Mouse (Mus musculus) testis, postnatal 10 days (tissue): Measurements from ENCODE around the gene Igfn1.

ENCODE experiments used
- DNase-seq: peaks from one replicate; pipeline ENCODE4 v3.0.0; 2021; ENCODE audit warnings: low spot score

The Igfn1 gene

GRCm38 (mm10) chr1:135929876-135930275 lies 76.3 kb downstream of the Igfn1 start:
- DNase-seq = no peak

DNA sequence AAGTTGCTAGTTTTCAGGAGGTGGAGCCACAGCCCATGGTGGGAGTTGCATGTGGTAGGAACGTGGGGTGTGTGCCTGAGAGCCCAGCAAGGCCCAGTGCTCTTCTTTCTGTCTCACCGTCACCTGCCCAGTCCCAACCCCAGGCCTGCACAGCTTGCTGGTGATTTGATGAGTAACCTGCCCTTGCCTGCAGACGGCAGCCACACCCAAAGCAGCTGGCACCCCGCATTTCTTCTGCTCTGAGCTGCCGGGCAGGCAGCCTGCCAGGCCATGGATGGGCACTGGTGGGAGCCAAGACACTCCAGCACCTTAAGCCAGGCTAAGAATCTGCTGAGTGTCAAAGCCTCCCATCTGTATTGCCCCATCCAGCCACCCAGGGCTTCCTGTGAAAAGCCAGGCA lies 80.3 kb downstream of the Igfn1 start:
- DNase-seq = no peak

GRCm38 (mm10) chr1:135924377-135924994 lies 81.7 kb downstream of the Igfn1 start:
- no peak for DNase-seq

- no peak for DNase-seq
Observed at GRCm38 (mm10) chr1:135923229-135923628, 82.9 kb downstream of the Igfn1 start.

GRCm38 (mm10) chr1:135918644-135919407 lies 87.3 kb downstream of the Igfn1 start, which contains the start of gene Pkp1:
Gene Pkp1, minus strand, starts transcription at chr1:135919207.
- no peak for DNase-seq

- DNase-seq = no peak
Observed at GRCm38 (mm10) chr1:135917206-135917605, 88.9 kb downstream of the Igfn1 start.

- no peak for DNase-seq
Observed at GRCm38 (mm10) chr1:135916486-135917058, 89.6 kb downstream of the Igfn1 start.

DNA sequence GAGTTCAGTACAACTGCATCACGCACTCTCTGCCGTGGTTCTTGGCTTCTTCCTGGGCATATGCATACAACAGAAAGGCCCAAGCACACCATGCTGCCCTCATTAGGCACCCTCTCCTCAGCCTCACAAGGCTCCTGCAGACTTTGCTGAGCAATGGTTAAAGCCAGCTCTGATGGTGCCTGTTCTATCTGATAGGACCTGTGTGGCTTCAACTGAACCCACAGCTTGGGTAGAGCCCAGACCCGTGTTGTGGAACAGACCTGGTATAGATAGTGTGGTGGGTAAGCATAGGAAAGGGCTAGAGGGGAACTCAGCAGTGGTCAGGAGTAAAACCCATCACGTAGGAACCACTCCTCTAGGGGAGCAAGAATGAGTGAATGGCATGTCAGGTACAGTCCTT lies 92.5 kb downstream of the Igfn1 start:
- no peak for DNase-seq

- no peak for DNase-seq
Observed at GRCm38 (mm10) chr1:135909381-135909780, 96.8 kb downstream of the Igfn1 start.

DNA sequence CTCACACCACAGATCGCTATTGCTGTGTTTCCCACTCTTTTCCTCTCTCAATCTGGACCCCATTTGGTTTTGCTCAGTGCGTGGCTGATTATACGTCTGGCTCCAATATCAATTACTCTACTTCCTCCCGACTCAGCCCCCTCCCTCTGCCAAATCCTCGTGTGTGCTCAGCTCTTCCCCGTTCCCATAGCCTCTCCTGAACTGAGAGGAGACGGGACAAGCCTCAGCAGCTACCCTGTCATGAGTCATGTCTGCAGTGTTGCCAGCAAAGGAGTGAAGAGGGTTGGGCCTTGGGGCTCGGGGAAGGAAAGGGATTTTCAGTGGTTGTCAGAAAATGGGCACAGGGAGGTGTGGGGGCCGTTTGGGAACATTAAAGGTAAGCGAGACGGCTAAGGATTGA lies 99.4 kb downstream of the Igfn1 start:
- DNase-seq = no peak
